Mouse (Mus musculus) WW6 (cell line): ENCODE results near the gene Sgsh.
"Not testable (repeated sequence)": the region's sequence is repeated elsewhere in the genome, so short reads cannot be mapped to it uniquely, and the experiment has no call there.

Source experiments
- DNase-seq: peaks from one replicate; pipeline ENCODE4 v3.0.0-alpha.2; 2013; ENCODE audit warnings: low read depth, low spot score

Sgsh gene

DNA sequence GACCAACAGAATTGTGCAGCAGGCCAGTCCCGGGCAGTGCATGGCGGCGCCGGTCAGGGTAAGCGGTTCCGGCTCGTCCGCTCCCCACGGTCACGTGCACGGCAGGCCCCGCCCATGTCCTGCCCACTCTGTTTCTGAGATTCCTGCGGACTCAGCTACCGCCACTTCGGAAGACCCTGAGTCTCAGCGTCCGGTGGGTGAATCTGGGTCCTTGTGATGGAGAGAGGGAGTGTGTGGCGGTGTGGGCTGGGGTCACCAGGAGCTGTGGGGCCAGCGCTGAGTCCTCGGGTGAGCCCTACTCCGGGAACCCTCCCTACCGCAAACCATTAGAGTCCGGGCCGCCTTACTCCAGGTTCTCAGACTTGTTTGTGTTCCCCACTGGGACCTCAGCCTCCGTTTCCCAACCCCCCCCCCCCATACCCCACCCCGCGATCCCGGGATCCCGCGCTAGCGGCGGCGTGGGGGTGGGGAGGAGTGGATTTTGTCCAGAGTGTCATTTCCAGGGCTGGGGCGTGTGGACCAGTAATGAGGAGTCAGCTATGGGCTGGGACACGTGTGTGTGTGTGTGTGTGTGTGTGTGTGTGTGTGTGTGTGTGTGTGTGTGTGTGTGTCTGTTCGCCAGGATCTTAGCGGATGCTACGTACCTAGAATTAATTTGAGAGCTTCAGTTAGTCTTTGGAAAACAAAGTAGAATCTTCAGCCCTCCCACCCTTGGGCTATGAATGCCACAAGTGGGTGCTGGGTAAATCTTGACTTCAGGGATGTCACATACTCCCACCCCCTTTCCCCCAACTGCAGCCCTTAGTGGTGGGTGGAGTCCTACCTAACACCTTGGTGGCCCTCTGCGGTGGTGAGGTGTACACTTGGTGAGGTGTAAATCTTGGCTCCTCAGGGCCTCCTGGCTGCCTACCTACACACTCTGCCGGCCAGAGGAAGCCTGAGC, at the start of gene Sgsh, which contains the start of gene Slc26a11:
Gene Sgsh, minus strand, starts transcription at position 94 of the 943 bp plus-strand sequence.
Gene Slc26a11, plus strand, starts transcription at position 115 of the 943 bp plus-strand sequence.
- no peak for DNase-seq

DNA sequence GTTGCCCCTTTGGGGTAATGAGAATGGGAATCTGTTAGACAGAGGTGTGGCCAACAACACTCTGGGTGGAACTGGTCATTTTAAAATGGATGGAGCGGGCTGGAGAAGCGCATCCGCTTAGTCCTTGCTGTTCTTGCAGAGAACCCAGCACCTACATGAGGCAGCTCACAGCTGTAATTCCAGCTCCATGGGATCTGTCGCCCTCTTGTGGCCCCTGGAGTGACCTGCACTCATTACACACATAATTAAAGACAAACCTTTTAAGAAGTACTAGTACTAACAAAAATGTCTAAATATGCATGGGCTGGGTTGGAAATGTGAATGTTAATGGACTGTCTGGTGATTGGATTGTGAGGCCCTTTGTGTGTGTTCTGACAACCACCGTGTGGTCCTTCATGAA, 49.3 kb upstream of the Sgsh start:
- DNase-seq, result peak; percentile 78

DNA sequence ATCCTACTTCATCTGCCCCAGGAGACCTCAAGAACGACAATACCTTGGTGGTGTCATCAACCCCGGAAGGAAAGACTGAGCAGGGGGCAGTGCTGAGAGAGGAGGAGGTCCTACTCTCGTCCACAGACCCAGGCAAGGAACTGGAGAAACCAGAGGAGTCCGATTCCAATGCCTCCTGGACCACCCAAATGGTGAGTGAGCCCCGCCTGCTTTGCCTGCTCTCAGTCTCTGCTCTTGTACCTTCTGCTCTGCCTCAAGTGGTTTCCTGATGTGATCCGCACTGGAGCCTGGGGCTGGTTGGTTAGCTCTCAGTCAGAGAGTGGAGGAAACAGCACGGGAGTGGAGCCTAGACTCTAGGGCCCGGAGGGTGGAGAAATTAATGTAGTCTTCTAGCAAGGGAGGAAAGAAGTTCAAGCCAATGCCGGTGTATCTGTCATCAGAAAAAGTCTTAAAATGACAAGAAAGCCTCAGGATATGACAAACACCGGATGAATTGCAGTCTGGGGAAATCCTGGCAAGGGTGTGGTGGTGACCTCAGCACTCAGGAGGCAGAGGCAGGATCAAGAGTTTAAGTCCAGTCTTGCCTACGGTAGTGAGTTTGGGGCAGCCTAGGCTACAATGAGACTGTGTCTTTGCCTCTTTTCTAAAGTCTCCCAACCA, 47.3 kb upstream of the Sgsh start:
- no peak for DNase-seq

DNA sequence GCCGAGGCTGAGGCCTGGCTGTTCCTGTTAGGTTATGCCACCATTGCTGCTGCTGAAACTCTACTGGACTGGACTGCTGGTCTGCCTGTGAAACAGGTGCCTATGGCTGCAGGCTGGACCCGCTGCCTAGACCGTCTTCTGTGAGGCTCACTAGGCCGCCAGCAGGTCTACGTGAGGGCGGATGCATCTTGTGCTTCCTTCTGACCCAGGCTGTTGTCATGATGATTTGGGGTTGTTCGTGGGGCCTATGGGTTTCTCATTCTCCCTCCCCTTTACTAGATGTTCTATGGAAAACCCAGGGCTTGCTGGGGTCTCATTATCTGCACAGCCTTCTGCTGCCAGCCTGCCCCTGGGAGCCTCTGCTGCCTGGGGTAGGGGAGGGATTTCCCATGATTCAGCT, 41.1 kb upstream of the Sgsh start:
- DNase-seq, result no peak

GRCm38 (mm10) chr11:119395931-119396330, 40.6 kb upstream of the Sgsh start:
- DNase-seq, result no peak

GRCm38 (mm10) chr11:119395394-119395793, 40.1 kb upstream of the Sgsh start:
- DNase-seq, result peak; percentile 92

DNA sequence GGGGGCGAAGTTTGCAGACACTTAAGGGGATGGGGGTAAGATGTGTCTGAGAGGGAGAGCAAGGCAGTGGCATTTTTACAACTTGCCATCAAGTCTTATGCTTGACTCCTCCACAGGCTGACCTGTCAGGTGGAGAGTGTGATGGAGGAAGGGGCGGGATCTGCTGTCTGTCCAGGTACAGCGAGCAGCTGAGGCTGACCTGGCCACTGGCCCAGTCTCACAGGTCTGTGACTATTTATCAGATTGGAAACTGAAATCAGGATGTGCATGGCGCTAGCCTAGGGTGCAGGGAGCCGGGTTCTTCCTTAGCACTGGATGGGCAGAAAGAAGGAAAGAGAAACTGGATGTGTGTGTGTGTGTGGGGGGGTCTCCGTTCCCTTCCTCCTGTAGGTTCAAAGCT, 38.9 kb upstream of the Sgsh start:
- no peak for DNase-seq

DNA sequence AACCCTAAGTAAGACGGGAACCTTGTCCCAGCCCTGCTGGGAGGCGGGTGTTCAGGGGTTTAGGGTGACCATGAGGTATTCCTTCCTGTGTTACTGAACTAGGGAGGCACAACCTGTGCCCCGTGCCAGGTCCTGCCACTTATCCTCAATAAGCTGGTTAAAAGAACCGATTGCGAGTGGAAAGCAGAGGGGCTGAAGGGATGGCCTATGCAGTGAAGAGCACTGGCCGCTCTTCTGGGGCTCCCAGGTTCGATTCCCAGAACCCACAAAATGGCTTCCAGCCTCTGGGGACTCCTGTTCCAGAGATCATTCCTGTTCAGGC, 38.1 kb upstream of the Sgsh start:
- DNase-seq, result no peak

DNA sequence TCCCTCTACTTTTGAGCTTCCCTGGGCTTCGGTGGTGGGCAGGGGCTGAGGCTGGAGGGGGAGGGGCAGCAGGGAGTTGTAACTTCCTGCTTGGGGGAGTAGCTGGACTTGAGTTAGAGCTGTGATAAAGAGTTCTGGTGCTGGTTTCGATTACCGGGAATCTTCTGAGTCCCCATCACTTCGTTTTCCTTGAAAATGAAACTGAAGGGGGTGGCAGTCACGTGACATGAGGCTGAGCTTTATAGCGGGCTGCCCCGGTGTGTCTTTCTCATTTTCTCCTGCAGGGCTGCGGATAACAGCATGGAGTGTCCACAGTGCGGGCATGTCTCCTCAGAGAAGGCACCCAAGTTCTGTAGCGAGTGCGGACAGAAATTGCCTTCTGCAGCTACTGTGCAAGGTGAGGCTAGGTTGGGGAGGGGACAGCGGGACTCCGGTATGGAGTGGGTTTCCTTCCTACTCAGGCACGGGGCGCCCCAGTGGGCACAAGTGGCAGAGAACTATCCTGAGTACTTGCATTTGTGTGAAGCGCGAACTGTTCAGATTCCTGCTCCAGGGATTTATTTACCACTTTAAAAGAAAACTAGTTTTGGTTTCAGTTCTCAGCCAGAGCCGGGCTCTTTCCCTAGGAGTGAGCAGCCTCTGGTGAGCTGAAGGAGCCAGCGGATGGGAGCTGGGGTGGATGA, 37.6 kb upstream of the Sgsh start, which contains the start of gene Rnf213:
Gene Rnf213, plus strand, starts transcription at position 301 of the 683 bp plus-strand sequence.
- no peak for DNase-seq

GRCm38 (mm10) chr11:119392001-119392614, 36.8 kb upstream of the Sgsh start:
- DNase-seq, result no peak

GRCm38 (mm10) chr11:119391386-119392000, 36.2 kb upstream of the Sgsh start:
- DNase-seq, result no peak

GRCm38 (mm10) chr11:119390271-119391231, 35.2 kb upstream of the Sgsh start:
- no peak for DNase-seq

DNA sequence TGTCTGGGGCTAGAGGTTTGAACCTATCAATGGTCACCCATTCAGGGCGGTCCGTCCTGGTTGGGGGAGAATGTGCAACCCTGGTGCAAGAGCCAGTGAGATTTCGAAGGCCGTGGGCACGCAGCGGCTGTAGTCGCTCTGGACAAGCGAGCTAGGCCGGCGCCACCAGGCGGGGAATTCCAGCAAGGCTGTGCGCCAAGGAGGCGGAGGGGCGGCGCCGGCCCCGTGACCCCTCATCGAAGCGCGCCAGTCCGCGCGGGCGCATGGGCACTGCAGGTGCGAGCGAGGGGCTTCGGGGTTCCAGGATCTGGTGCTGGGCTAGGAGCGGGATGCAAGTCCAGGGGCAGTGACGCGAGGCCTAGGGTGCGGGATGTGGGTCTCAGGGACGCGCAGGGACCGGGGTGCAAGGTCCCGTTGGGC, 34.5 kb upstream of the Sgsh start:
- no peak for DNase-seq

GRCm38 (mm10) chr11:119387273-119387672, 31.9 kb upstream of the Sgsh start:
- not testable (repeated sequence) for DNase-seq

GRCm38 (mm10) chr11:119386306-119386705, 31.0 kb upstream of the Sgsh start:
- DNase-seq, result no peak

- DNase-seq, result no peak
These were observed 29.6 kb upstream of the Sgsh start for GRCm38 (mm10) chr11:119384904-119385303.

- no peak for DNase-seq
These were observed 27.1 kb upstream of the Sgsh start for GRCm38 (mm10) chr11:119382338-119382850.

- no peak for DNase-seq
These were observed 26.4 kb upstream of the Sgsh start for GRCm38 (mm10) chr11:119381631-119382337.

- DNase-seq, result no peak
These were observed 23.2 kb upstream of the Sgsh start for GRCm38 (mm10) chr11:119378551-119378950.
